Mouse (Mus musculus) right cerebral cortex, postnatal 4 days (tissue): ENCODE measurements at regions not wholly inside any gene's neighbourhood (a gene's known extent, or its start where the extent isn't known, plus 50 kb on each side); places are given as distances from the start of the nearest gene placed in this dataset.
A peak's percentile ranks its signal among the peaks of the same experiment; 100 is the strongest.
"Not testable (repeated sequence)": the region's sequence is repeated elsewhere in the genome, so short reads cannot be mapped to it uniquely, and the experiment has no call there.

Source experiments
- DNase-seq: peaks from one replicate; pipeline ENCODE4 v3.0.0-alpha.2; 2022

DNA sequence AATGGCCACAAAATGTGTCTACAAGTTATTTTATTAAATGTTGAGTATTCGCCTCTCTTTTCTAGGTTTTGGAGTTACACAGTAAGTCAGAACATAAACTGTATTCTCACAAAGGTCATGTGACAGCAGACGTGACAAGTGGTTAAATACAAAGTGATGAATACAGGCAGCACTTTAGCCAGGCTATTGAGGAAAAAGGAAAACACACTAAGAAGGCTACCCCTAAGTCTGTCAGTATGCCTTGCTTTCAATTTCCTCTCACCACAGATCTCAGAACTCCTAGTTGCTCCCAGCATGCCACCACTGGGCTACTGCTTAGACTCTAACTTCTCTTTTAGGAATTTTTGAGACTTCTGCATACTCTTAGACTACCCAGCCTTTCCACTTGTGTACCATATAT lies 297.9 kb upstream of the Pex5l start:
- no peak for DNase-seq

DNA sequence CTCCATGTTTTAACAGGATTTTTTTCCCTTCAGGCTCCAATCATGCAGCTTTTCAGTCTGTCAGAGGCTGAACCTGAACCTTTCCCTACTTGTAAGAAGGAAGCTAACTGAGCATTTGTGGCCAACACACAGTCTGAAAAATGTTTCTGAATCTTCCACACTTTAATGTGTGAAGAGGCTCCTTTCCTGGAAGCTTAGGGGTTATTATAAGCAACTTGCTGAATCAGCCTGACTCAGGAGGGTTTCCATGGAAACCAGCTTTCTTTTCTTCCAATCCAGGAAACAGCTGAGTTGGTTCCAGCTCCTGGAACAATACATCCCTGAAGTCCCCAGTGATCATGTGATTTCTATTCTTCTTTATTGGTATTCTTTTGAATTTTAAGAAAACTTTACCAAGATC lies 297.5 kb upstream of the Pex5l start:
- no peak for DNase-seq

DNA sequence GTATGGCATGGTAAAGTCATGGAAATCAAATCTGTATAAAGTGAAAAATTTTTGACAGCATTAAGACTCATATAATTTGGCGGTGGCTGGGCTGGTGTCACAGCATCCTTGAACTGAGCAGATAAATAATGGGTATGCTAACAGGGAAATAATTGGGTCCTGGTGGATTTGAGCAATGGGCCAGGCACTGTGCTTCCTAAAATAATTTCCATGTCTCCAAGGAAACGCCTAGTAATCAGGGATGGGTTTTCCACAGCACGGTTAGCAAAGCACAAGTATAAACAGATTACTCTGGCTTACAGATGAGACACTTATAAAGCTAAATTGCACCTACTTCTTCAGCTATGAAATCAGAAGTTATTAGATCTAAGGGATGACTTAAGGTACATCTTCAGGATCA lies 273.9 kb upstream of the Pex5l start:
- DNase-seq: no peak

DNA sequence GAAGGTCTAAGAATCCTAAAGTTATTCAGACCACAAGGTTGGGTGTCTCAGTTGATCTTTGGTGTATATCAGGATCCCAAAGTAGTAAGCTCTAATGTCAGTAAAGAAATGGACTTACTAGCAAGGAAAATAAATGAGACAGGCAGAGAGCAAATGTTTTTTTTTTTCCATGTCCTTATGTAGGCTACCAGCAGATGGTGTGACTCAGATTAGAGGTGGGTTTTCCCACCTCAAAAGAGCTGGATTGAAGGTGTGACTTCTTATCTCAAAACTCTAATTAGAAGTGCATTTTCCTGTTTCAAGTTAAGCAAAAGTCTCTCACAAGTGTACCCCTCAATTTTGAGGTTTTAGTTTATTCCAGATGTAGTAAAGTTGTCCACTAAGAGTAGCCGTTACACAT lies 273.3 kb upstream of the Pex5l start:
- DNase-seq: no peak

DNA sequence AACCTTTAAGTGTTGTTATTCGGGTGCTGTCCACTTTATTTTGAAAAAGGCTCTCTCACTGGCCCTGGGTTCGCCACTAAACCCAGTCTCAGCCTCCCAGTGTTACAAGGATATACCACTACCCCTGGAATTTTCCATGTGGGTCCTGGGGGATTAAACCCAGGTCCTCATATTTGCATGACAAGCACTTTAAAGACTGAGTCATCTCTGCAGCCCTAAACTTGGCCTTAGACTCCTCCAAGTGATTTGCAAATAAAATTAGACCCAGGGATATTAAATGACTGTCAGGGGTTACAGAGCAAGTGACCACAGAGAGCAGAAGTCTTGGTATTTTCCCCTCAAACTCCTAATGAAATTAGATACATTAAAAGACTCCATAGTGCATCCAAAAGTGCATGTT lies 258.9 kb upstream of the Pex5l start:
- DNase-seq: no peak

DNA sequence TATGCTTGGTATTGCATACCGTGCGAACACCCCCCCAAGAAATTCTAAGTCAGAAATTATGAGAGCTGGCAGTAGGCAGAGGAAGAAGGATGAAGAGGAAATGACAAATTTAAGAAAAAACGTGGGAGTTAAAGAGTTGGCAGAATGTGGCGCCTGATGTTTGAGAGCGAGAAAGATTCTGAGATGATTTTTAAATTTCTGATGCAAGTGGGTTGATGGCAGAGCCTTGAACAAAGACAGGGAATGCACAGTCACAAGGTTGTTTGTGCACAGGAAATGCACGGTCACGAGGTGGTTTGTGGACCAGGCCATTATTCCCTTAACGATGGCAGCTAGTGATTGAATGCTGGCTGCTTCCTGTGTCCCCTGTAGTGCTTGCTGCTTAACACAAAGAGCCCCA lies 256.3 kb upstream of the Pex5l start:
- DNase-seq: no peak

DNA sequence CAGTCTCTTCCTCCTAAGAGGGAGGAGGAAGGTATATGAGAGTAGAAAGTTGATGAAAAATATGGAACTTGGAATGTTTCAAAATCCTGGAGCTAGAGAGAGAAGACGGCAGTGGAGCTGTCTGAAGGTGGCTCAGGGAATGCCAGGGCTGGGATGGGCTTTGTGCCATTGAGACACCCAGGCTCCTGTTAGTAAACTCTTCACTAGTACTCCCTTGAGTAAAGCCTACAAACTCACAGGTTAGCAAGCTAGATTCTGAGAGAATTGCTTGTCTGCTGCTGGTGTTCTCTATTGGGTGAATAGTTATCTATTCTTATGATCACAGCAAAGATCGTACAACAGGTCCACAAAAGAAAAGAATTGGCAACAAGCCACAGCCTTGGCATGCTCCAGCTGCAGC lies 255.3 kb upstream of the Pex5l start:
- DNase-seq: no peak

DNA sequence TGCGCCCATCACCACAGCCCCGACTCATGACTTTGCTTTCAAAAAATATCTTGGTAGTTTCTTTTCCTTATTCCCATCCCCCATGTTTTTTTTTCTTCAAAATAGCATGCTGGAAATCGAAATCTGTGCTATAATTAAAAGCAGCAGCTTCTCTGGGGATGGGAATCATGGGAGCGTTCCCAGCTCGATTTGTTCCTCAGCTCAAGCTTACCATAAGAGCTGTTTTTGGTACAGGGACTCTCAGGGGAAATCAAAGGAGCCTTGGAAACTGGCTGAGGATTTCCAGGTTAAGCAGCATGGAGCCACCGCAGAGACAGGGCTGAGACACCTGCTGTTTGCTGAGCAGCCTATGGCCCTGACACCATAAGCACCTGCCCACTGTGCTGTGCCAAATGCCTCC lies 254.2 kb upstream of the Pex5l start:
- peak; percentile 11 for DNase-seq

DNA sequence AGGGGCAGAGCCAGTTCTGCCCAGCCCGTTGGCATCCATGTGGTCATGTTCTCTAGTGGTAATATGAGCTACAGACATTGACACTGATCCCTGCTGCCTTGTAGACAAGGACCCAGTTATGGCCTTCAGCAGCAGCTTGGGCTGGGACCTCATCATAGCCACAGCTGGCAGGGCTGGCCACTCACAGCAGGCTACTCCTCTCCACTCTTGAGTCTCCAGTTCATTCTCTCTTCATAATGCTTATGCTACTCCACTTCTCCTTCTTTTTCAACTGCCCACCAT lies 249.4 kb upstream of the Pex5l start:
- DNase-seq: no peak

DNA sequence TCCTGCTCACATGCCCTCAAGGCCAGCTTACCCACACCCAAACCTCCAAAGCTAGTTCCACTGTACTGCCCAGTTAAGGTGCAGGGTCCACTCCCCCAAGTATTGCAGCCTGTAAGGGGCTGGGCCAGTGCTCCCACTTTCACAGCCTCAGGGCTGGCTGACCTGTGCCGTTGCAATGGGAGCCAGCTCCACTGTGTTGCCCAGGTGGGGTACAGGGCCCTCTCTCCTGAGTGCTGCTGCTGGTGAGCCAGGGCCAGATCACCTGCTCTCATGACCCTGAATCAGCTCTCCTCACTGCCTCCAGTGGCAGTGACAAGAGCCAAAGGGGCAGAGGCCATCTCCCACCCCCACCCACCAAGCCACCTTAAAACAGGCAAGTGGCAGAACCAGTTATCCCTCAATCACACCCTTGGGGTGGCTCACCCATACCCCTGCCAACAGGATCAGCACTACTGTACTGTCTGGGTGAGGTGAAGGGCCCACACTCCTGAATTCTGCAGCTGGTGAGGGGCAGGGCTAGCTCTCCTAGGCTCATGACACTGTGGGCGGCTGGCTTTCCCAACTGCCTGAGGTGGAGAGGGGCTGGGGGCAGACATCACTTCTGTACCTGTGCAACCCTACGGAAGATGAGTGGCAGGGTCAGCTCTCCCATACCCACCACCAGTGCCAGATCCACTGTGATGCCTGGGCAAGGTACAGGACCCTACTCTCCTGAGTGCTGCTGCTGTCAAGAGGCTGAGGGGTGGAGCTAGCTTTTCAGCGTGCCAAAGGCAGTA lies 248.9 kb upstream of the Pex5l start:
- no peak for DNase-seq

DNA sequence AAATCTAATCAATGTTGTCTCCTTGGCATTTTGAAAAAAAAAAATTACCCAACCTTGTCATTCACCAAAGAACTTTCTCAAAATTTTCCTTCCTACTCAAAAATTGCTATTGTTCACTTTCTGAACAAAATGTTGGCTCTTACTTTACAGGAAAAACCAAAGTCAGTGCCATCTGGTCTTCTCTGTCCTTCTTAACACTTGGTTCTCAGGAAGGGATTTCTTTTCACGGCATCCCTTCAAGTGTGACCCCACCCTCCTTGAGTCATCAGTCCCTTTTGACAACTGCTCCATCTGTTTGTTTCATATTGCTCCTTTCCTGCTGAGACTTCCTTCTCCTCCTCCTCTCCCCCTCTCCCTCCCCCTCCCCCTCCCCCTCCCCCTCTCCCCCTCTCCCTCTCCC lies 245.1 kb upstream of the Pex5l start:
- DNase-seq: no peak

DNA sequence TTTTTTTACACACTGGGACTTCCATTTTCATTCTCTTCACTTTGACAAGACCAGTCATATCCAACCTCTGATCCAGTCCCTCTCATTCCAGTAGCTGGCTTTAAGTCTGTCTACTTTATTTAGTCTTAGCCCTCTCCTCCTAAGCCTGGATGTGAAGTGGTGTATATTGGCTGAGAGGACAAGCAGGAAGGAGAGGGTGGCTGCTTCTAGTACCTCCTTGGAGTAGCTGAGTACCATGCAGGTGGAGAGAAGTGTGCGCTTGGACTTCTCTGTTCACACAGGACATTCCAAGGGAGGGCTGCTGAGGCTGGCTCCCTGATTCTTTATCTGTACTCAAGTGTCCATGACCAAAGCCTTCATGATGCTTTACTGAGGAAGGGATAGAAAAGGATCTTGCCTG lies 240.6 kb upstream of the Pex5l start:
- no peak for DNase-seq

DNA sequence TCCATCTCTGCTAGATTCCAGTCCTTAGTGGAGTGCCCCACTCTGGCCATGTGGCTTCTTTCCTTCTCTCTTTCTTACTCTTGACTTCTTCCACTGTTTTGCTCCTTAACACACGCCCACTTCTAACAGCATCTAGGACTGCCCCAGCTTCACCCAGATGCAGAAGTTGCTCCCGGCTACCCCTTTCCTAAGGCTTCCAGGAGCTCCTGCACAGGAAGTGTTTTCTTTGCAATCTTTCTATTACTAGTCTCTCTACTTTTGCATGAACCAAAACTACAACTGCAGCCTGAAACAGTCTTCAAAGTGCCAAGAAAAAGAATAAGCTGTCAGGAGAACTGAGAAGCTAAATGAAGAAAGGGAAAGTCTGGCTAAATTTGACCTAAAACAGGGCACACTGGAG lies 236.6 kb upstream of the Pex5l start:
- DNase-seq: no peak

DNA sequence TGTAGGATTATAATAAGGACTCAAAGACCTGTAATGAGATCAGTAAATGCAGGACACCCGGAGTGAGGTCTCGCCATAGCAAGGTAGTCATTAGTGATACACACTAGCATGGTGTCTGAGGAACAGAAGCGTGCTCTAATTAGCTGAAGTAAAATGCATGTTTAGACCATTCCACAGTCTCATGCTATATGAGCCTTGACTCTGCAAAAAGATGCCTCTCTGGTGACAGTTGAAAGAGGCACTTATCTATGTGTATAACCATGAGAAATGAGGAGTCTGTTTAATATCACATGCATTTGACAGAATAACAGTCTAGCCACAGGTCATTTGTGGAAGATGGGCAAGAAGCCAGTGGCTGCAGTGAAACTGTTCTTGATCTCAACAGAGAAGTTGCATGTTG lies 232.1 kb upstream of the Pex5l start:
- no peak for DNase-seq

DNA sequence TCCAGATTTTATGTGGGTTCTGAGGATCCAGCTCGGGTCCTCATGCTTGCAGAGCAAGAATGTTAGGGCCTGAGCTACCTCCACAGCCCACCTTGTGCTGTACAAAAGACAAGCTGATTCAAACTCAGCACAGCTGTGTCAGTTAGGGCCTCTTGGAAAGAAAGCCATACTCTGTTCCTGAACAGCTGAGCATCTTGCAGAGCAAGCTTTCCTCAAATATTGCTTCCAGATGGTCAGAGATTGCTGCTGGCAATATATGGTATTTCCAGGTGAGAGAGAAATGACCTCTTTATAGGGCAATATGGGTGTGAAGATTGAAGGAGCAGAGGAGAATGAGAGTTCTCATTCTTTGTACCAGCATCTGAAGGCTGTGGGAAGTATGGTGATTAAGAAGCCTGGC lies 229.8 kb upstream of the Pex5l start:
- DNase-seq: no peak

DNA sequence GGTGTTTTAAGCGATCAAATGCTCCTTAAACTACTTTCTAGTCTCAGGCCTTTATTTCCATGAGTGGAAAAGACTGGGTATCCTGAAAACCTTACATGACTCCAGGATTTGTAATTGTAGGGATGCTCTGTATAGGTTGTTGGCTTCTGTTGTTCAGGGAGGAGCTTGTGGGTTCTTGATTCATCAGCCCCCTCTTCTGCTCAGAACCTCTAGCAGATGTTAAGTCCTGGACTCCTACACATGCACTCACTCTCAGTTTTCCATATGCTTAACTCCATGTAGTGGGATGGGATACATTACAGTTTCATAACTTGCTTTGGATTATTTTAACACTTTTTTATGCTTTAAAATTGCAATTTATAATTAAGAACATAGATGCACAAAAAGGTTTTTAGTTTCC lies 220.5 kb upstream of the Pex5l start:
- DNase-seq: no peak

DNA sequence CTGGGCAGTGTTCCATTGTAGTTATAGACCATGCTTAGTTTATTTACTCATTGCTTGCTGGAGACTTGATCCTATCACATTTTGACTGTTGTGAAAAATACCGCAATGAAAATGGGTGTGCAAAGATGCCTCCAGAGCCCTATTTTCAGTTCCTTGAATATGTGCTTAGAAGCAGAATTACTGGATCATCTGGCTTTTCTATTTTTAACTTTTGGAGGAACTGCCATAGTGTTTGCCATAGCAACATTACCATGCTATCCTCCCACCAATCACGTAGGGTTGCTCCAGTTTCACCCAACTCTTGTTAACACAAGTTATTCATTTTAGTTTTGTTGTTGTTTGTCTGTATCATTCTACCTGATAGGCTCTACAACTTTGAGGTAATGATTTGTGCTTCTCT lies 217.0 kb upstream of the Pex5l start:
- DNase-seq: no peak

DNA sequence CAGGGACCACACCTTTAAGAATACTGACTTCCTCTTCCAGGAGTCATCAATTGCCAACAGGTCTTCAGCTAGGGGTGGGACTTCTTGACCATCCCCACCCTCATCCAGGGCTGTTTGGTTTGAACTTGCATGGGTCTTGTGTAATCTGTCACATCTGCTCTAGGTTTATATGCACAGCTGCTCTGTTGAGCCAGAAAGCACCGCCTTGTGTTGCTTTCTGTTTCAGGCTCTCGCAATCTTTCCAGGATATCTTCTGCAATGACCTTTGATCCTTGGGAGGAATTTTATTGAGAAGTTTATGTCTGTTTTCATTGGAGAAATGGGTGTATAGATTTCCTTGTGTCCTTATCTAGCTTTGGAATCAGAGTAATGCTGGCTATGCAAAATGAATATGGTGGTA lies 210.8 kb upstream of the Pex5l start:
- no peak for DNase-seq

DNA sequence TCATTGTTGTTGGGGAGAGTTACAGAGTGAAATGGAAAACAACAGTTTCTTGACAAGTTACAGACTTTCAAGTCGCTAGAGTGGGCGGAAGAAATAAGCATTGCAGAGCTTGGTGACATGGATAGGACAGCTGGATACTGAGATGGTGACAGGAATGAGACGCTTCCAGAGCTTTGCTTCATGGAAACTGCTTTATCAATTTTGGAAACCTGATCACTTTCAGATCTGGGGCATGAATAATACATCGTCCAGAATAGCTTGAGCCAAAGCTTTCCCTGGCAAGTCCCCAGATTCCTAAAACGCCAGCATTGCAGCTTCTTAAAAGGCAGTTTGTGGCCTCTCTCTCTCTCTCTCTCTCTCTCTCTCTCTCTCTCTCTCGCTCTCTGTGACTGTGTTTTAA lies 207.9 kb upstream of the Pex5l start:
- DNase-seq: peak; percentile 17

DNA sequence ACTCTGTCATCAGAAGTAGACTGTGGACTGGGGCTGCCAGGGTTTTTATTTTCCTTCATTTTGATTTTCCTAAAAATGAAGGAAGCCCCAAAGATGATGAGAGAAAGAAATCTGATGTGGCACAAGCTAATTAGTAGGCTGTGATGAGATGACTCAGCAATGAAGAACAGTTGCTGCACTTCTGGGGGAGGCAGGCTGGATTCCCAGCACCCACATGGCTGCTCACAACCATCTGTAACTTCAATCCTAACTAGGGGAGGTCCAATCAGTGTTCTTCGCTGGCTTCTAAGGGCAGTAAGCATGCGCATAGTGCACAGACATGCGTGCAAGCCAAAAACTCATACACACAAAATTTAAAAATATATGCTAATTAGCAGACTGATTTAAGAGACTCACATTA lies 191.0 kb upstream of the Pex5l start:
- DNase-seq: no peak

DNA sequence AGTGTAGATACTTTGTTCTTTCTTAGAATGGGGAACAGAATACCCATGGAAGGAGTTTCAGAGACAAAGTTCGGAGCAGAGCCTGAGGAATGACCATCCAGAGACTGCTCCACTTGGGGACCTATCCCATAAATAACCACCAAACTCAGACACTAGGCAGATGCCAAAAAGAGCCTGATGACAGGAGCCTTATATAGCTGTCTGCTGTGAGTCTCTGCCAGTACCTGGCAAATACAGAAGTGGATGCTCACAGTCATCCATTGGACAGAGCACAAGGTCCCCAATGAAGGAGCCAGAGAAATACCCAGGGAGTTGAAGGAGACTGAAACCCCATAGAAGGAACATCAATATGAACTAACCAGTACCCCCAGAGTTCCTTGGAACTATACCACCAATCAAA lies 174.6 kb upstream of the Pex5l start:
- DNase-seq: not testable (repeated sequence)

DNA sequence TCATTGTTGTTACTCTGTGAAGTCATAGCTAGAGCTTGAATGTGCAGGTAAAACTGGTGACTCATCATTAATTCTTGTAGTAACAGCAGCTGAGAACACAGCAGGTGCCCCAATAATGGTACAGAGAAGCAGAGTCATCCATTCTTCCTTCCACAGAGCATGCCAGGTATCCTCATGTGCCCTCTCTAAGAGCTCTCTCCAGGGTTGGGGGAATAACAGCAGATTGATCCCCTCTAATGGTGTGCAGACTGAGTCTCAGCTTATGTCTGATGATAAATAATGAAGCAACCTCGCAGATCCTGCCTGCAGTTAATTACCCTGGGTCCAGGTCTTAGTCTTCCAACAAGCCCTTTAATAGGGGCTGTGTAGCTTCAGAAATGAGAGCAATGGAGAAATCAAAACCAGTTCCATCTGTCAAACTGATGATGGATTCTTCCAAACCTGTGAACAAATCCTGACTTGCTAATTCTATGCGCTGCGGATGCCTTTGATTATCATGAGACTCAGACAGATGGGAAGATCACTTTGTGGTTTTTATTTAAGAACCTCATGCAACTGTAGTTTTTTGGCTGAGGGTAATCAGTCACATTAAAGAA lies 169.3 kb upstream of the Pex5l start:
- DNase-seq: no peak

DNA sequence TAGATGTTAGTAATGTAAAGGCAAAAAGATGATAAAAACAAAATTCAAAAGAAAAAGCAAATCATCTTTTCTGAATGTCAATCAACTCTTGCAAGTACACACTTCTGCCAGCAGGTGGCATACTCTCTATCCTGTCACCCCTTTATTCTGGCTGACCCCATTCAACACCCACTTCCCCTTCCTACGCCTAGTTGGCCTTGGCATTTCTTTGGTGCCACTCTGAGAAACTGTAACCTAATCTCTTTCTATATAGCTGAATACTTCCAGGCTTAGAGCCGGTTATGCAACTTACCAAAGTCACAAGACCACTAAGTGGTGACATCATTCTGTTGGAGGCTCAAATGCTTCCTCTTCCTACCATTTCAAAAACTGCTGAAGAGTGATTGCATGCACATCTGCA lies 165.2 kb upstream of the Pex5l start:
- DNase-seq: no peak

DNA sequence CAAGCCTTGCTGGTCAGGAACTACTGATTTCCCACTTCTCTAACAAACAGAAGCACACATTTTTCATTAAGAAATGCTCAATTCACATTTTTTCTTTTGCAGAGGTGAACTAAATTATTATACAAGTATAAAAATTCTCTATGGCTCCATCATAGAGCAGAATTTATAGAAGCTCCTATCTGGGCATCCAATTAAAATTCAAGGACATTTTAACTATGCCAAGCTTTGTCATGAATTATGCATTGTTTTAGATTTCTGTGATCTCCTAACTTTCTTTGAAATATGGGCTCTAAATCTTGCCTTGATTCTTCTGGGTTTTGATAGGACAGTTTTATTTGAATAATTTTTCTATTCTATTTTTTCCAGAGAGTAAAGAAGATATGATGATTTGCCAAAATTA lies 163.1 kb upstream of the Pex5l start:
- DNase-seq: no peak

DNA sequence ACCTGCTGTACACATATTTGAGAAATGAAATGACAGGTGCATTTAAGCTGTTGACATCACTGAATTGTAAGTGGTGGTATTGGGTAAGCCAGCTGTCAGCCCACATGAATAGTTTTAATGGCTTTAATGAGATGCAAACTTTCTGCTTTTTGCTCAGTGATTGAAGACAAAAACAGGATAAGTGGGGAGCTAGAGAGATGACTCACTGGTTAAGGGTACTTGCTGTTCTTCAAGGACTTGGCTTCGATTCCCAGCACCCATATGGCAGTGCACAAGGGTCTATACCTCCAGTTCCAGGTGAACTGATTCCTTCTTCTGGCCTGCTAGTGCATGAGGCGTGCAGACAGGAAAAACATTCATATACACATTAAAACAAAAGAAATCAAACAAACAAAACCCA lies 162.7 kb upstream of the Pex5l start:
- DNase-seq: no peak

DNA sequence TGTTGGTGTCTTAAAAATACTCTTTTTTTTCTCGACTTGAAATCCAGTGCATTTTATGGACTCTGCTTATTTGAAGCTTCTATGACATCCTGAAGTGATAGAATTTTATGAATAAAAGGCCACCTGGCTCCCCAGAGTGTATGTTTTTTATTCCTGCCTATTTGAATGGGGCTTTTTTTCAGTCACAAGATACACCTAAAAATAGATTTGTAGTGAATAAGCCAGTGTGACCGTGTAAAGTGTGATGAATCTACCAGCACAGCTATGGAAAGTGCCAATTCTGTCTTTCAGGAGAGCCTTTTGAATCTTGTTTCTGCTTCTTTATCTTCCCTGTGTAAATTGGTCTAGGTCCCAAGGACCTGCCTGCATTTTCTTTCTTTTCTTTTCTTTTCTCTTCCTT lies 119.8 kb upstream of the Pex5l start:
- no peak for DNase-seq
